Mouse (Mus musculus) c-Kit-positive CD71-positive TER-119-positive erythroid progenitor cells, embryonic 14.5 days (primary cell): ENCODE results near the gene Sgk2.

Experiments
- DNase-seq: peaks from one replicate; pipeline ENCODE4 v3.0.0-alpha.2; 2013; ENCODE audit warnings: low spot score

Sgk2 gene

DNA sequence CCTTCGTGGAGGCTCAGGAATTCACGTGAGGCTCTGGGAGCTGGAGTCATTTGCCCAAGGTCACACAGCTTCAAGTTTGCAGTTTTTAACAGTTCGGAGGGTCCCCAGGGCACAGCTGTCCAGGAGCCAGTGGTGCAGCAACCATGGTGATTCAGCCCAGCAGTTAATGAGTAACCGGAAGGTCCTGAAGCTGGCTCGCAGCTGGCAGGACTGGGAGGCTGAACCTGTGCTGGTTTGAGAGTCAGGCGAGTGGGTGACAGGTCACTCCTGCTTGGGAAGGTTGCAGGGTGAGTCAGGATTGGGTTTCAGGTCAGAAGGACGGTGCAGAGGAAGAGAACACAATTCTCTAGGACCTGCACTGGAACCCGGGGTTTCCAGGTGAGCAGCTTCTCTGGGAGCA lies at the start of gene Sgk2:
Sgk2 (plus strand) TSS at position 113 of the 400 bp plus-strand sequence.
- no peak for DNase-seq

DNA sequence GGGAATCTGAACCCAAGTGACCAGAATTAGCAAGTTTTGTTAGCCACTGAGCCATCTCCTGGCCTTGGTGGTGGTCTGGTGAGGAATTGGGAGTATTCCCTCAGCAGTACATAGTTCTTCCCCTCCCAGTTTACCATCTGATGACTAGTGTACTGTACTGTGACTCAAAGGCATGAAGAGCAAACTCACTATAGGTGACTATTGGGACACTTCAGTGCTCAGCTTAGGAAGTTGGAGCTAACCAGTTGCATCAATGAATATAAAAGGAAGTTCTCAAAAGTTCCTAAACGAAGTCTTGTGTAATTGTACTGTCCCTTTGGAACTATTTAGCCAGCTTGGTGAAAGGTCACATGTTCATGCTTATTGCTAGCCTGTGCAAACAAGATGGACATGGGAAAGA lies 47.6 kb upstream of the Sgk2 start:
- DNase-seq, result no peak

DNA sequence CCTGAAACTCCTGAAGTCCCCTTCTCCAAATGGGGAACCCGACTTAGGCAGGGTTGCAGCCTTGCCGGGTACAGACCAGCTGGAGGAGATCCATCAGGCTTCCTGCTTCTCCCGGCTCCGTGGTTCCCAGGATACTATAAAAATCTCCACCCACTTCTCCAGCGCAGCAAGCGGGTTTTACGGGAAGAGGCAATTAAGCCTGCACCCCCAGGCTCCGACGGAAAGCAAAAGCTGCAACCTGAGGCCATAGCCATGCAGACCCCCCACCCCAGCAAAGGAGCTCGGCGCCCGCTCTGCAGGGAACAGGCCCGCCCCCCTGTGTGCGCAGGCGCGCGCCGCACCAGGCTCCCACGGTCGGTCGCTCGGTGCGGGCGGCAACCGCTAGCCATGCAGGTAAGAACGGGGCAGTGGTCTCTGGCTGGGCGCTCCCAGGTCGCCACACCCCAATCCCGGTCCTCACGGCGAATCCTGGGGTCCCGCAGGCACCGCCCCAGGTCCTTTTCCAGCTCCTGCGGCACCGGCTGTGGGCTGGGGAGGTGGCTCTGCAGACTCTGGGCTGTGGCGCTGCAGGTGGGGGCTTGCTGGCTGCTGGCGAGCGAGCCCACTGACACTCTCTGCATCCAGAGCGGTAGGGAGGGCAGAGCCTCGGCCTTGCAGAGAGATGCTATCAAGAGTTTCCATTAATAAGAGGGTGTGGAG lies 43.8 kb upstream of the Sgk2 start, which contains the start of gene L3mbtl1:
L3mbtl1 (plus strand) TSS at position 325 of the 699 bp plus-strand sequence.
- no peak for DNase-seq

DNA sequence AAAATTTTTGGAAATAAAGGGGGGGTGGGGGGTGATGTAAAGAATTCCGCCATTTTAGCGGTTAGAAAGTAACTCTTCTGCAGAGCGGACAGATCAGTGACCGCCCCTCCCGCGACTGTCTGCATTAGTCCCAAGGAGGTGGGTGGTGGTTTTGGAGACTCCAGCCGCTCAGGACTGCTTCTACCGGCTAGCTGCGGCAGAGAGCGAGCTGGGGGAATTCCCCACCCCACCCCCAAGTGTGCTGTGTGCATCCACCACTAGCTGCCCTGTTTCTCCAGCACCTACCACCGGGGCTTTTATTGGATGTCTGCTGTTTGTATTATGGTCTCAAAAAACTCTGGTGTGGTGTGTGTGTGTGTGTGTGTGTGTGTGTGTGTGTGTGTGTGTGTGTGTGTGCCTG lies 43.2 kb upstream of the Sgk2 start:
- DNase-seq, result no peak

DNA sequence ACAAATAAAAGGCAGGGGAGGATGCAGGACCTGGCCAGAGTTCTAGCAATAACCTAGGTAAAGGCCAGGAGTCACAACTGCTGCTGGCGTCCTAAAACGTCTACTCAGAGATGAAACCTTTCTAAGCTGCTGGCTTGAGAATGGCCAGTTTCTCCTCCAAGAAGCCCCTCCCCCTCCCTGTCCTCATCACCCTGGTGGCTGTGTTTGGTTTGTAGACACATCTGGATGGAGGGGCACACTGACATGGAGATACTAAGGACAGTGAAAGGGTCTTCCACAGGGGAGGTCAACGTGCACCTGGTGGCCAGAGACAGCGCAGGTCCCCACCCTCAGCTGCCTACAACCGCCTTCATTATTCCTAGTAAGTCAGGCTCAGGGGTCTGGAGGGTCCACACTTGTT lies 40.2 kb upstream of the Sgk2 start:
- no peak for DNase-seq

DNA sequence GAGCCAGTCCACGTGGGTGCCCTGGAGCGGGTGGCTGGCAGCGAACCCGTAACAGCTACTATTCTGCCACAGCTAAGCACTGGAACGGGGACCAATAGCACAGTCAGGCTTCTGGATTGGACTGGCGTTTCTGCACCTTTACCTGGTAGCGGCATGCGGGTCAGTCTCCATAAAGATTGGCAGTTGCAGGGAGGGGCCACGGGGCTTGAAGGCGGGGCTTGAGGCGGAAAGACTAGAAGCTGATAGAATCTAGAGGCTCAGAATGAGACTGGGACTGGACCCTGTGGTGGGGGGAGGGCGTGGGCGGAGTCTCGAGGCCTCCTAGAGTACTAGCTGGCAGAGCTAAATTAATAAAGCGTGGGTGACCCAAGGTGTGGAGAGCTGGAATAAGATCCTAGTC lies 39.4 kb upstream of the Sgk2 start:
- no peak for DNase-seq

DNA sequence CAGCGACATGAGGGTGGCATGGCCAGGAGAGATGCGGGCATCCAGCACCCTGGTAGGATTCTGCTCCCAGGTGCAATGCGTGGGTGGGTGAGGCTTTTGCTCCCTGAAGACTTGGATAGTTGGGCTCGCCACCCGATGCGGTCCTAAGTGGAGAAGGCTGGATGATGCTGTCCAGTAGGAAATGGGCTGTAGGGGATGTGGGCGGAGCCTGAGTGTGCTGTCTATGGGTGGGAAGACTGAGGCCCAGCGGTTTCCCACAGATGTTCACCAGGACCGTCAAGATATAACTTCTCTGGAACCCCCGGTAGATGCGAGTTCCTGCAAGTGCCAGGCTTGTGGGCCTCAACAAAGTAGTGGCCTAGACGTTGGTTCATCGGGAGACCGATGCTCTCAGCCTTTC lies 38.9 kb upstream of the Sgk2 start:
- no peak for DNase-seq

DNA sequence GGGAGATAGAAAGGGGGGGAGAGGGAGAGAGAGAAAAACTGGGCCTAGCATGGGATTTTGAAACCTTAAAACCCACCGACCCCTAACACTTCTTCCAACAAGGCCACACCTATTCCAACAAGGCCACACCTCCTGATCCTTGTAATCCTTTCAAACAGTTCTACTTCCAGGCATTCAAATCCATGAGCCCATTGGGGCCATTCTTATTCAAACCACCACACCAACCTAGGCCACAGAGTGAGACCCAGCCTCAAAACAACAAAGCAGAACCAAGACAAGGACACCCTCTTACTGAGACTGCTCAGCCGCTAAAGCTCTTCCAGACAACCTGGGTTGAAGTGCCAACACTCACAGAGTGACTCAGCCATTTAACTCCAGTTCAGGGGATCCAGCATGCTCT lies 36.4 kb upstream of the Sgk2 start:
- DNase-seq, result no peak

DNA sequence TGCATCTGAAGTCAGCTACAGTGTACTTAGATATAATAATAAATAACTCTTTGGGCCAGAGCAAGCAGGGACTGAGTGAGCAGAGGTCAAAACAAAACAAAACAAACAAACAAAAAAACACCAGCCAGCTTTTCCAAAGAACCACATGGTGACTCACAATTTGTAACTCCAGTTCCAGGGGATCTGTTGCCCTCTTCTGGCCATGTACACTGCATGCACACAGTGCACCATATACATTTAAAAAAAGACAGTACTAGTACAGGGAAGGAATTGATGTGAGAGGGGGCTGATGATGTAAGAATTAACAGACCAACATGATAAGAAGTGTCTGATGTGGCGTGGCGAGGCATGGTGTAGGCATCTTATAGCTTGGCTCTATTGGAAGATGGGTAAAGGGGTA lies 30.3 kb upstream of the Sgk2 start:
- no peak for DNase-seq

DNA sequence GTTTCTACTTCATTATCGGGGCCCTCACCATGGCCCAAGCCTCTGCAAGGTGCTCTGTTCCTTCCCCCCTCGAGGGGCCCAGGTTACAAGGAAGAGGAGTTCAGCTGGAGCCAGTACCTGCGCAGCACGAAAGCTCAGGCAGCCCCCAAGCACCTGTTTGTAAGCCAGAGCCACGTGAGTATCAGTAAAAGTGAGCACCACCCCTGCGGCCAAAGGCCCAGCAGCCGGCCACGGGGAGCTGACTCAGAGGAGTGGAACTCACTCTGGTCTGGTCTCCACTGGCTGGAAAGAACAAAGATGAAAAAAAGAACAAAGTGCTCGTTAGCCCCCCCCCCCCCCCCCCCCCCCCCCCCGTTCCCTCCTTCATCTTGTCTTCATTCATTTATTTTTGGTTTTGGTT lies 25.8 kb upstream of the Sgk2 start:
- DNase-seq, result no peak

DNA sequence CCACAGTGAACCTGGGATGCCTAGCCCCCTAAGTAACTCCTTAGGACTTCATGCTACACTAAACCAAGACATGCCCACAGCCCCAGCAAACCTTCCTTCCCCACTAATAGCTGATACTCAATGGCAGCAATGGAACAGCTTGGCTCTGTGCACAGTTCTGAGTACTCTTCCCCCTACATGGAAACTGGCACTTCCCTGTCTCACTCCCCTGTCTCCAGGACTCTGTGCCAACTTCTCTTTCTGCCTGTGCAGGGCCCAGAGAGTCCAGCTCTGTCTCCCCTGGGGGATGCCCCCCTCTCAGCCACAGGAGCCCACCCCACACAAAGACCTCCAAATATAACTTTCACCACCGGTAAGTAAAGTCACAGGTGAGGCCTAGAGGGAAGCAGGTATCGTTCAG lies 20.4 kb upstream of the Sgk2 start:
- no peak for DNase-seq

DNA sequence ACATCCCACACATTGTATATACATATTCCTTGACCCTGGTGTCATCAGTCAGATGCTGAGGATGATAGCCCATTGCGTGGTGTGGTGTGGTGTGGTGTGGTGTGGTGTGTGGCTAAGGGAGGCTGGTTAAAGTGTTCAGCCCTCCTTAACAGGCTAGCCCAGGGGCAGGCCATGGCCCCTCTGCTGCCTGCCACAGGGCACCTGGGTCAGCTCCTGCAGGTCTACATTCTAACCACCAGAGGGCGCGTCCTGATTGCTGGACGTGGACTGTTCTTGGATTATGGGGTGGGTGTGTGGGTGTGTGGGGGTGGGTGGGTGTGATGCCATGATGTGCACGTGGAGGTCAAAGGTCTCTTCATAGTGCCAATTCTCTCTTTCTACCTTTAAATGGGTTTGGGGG lies 18.8 kb upstream of the Sgk2 start:
- DNase-seq, result peak; percentile 21

DNA sequence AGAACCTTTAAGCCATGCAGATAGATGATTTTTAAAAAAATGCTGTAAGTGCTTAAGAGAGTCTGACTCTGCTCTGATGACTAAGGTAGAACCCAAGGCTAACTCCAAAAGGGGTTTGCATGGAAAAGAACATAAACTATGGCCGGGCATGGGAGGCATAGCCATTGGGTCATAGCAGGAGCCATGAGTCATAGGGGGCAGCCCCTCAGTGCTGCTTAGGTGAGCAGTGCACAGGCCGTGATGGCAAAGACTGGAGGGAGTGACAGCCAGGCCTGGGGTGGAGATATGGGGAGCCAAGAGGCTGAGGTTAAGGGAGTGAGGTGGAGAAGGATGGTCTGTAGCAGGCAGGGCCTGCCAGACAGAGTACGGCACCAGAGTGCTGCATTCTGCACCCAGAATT lies 18.0 kb upstream of the Sgk2 start:
- DNase-seq, result no peak

DNA sequence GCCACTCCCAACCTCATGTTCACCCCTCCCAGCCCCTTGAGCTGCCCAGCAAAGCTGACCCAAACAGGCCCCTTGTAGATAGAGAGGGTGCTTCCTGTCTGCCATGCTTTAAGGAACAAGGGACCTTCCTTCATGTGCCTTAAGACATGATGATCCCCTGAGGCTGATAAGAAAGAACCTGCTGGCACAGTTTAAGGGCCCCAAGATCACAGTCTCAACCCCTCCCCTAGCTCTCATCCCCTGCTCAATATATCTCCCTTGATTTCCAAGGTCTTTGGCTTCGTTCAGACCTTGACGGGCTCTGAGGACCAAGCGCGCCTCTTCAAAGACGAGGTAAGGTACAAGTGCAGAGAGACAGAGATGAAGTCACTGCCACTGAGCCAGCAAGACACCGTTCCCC lies 16.2 kb upstream of the Sgk2 start:
- no peak for DNase-seq

DNA sequence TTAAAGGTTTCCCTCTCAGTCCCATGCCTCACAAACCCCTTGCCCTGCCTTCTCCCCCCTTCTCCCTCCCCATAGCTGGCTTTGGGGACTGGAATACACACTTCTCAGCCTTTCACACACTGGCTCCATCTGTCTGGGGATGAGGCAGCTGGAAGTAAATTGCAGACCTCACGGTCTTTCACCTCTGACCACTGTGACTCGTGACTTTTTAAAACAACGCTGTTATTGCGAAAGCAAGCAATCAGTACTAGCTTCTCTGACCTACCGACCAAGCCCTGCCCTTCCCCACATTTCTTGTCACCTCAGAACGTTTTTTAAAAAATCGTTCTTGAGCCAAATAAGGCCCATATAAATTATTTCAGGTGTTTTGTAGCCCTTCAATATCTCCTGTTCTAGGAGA lies 14.4 kb upstream of the Sgk2 start:
- DNase-seq, result no peak

DNA sequence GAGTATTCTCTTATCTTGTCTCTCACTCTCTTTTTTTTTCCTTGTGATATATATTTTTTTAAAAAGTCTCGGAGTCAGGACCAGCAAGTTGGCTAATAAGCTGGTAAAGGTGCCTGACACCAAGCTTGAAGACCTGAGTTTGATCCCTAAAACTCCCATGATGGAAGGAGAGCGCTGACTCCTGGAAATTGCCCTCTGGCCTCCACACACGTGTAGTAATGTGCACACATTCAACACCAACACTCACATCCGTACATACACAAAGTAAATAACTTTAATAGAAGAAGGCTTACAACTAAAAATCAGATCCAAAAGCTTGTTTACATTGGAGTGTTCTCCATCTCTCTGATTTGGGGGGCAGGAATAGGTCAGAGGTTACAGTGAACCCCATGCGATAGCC lies 13.9 kb upstream of the Sgk2 start:
- DNase-seq, result no peak

DNA sequence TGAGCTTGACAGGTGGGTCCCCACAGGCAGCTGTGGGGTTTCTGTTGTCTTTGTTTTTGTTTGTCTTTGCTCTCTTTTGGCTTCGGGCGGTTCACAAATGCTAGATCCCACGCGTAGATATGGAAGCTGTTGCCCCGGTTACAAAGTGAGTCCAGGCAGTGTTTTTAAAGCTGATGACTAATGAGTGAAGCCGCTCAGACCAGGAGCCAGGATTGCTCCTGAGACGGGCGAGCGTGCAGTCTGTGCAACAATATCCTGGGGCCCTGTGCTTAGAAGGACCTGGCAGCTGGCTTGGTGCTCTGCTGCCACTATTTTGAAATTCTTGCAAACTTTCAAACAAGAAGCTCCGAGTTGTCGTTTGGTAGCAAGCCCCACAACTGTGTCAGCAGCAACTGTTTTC lies 13.5 kb upstream of the Sgk2 start:
- DNase-seq, result no peak

DNA sequence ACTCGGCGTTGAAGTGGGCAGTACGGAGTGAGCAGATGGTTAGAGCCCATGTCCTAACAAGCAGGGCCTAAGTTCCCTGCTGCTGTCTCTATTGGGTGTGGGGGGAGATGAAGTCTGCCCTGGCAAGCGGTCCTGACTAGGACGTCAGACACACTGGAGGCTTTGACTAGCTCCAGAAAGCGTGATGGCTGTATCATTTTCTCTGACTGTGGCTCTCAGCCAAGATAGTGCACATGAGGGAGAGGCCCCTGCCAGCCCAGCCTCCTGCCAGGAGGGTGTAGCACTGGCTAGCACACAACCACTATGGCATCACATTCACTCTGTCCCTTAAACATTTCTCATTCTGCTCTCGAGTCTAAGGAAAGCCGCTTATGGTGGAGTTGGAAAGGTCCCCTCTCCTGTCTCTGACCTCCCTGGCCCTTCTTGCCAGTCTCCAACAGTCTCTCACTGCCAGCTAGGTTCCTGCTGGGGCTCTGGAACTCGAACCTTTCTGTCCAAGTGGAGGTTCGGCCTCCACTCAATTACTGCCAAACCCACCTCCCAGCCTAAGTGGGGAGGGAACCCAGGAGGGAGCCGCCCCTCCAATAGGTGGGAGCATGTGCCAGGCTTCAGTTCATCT lies 11.9 kb upstream of the Sgk2 start:
- no peak for DNase-seq

DNA sequence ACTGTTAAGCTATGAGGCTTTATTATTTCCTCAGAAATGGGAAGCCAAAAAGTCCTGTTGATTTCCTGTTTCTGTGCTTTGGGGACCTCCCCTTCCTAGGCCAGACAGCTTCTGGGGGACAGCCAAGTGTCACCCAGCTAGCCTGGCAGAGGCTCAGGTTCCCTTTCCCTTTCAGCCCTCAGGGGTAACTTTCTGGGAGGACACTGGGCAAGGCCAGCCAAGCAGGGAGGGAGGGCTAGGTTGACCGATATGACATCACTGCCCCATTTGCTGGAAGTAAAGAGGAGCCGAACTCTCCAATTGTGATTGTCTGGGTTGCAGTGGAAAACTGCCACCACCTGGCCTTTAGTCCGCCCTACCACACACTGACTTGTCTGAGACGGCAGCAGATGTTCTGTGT lies 11.1 kb upstream of the Sgk2 start:
- DNase-seq, result no peak

DNA sequence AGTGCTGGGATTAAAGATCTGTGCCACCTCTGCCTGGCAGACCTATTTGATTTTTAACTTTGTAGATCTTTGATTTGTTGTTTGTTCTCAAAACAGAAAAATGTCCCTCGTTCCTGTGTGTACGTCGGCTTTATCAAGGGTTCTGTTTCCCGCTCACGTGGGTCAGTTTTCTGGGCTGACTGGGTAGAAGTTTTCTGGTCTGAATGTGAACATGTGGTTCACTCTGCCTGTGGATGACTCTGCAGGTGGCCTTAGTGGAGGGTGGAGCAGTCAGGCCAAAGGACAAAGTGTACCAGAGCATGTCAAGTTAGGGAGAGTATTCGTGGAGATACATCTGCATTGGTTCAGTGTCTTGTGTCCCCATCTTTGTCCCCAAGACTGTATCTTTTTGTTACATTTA lies 2.7 kb upstream of the Sgk2 start:
- DNase-seq, result no peak

DNA sequence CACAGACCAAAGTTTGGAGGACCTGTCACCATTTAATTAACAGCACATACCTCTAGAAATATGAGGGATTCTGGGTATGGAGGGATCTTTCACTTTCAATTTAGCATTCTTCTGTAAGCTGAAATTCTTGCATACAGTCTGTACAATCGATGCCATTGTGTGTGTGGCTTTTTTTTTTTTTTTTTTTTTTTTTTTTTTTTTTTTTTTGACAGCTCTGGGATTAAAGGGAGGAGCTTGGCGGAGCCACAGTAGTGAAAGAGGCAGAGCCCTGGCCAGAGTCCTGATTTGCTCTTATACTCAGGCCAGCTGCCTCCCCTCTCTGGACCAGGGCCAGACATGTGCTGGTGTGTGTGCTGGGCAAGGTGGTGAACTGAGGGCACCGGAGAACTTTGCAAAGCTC lies 1.2 kb upstream of the Sgk2 start:
- DNase-seq, result no peak

DNA sequence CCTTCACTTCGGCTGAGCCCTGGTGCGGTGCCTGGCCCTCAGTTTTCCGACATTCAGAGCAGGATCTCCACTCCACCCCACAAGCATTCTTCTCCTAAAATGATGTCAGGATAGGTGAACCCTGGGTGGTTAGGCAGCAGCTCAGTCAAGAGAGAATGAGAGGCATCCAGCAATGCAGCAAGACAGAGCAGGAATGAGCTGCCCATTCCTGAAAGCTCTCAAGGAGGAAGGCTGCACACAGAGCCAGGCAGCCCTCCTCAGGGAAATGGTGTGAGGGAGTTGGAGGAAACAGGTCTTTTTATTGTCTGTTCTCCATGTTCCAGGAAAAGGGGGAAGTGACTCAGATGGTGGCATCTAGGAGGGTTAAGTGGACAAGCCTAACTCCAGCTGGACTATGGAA lies 366 bp upstream of the Sgk2 start:
- DNase-seq, result no peak

DNA sequence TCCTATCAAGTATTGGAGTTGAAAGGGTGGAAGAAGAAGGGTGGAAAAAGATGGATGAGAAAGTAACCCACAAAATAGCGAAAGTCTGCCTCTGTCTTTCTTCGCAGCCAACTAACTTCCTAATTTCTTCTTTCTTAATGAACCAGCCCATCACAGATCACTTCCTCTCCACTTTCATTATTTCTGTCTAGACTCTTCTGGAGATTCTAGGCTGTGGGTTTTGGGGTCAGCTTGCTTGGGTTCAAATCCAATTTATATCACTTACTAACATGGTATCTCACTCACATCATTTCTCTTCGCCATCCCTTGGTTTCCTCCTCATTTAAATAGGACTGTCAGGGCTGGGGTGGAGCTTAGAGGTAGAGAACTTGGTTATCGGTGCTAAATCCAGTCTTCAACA lies 1.1 kb downstream of the Sgk2 start:
- no peak for DNase-seq

DNA sequence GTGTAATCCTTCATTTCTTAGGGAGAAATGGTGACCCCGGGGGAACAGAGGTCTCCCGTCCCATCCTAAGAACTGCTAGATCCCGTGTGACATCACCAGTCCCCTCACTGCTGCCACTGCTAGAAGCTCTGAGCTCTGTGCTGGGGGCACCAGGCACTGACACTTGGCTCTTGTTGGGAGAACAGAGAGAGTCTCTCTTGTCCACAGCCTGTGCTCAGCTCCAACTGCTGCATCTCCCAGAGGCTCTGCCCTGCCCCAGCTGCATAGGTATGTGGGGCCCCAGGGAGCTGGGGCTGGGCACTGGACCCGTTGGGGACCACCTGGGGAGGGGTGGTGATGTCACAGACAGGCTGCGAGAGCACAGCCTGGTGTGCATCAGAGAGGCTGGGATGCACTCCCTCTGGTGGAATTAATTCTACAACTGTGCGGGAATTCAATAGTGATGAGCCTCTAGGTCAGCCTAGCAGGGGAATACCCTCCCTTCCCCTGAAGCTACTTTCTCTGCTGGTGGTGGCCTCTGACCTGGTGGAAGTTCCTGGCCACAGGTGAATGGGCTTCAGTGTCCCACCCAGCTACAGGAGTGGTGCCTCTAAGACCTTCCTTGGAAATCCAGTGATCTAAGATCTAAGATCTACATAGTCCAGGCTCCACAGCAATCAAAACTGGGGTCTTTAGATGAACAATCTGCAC lies 4.4 kb downstream of the Sgk2 start:
- DNase-seq, result no peak
